Mouse (Mus musculus) small intestine, adult 2 months (tissue): Measurements from ENCODE around the gene Rpl19. TPM values are rescaled to one million over a fixed set of nuclear protein-coding genes. Genes with fewer than 3 reads are reported as not detected.

Experiments used
- H3K27ac ChIP-seq: fragments of 200-500 bp; 2 replicates; pipeline ENCODE4 v1.5.1; 2012; ENCODE audit warnings: low read depth, low read length, control low read depth, inconsistent platforms; ENCODE audit not compliant: insufficient read depth
- H3K27me3 ChIP-seq: fragments of 200-500 bp; 2 replicates; pipeline ENCODE4 v1.6.1; 2012; ENCODE audit warnings: mild to moderate bottlenecking, moderate library complexity, low read length, inconsistent platforms; ENCODE audit not compliant: control insufficient read depth, insufficient read depth
- H3K36me3 ChIP-seq: fragments of 200-500 bp; 2 replicates; pipeline ENCODE4 v1.6.1; 2012; ENCODE audit warnings: mild to moderate bottlenecking, low read length, control low read depth, inconsistent platforms; ENCODE audit not compliant: control insufficient read depth, insufficient read depth
- H3K4me1 ChIP-seq: fragments of 200-500 bp; 2 replicates; pipeline ENCODE4 v1.6.1; 2012; ENCODE audit warnings: low read length, inconsistent platforms, mixed read lengths; ENCODE audit not compliant: control insufficient read depth, insufficient read depth, insufficient read length
- H3K4me3 ChIP-seq: fragments of 200-500 bp; 2 replicates; pipeline ENCODE4 v1.5.1; 2012; ENCODE audit warnings: low read depth, mild to moderate bottlenecking, control low read depth, inconsistent platforms, low read length, moderate library complexity
- CTCF ChIP-seq: fragments of 200-500 bp; IDR thresholded peaks from 2 replicates; pipeline ENCODE4 v1.5.1; 2012; ENCODE audit warnings: low read depth, mild to moderate bottlenecking, control low read depth, inconsistent platforms, low read length, moderate library complexity, mixed read lengths; ENCODE audit not compliant: insufficient replicate concordance, insufficient read length; ENCODE audit errors: extremely low read depth
- POLR2A ChIP-seq: fragments of 200-500 bp; IDR thresholded peaks from 2 replicates; pipeline ENCODE4 v1.6.1; 2012; ENCODE audit warnings: low read depth, mild to moderate bottlenecking, control low read depth, inconsistent platforms, low read length, moderate library complexity
- WGBS: fragments of 180-500 bp; shearing (Covaris S2); methylation state at CpG from one replicate; pipeline ENCODE4 v1.1.7; 2018; 5-methylcytosine and 5-hydroxymethylcytosine counted together
- polyA plus RNA-seq: library from polyadenylated mRNA; depleted of rRNA; stranded (reverse); fragments of >200 nt; gene quantifications from 2 replicates; pipeline ENCODE4 v1.2.3, GENCODE M21; 2012

Gene Rpl19
- polyA plus RNA-seq, 1 experiment: 501 TPM

- no peak for TF ChIP-seq CTCF
- no peak for TF ChIP-seq POLR2A
- Histone ChIP-seq H3K4me1 (0 out of 2 replicates have a peak, but pooled peaks cover 3% of the 10 kb centered on the region), H3K27ac (no peak overlapping the region), H3K36me3 (no peaks in the 10 kb centered on the region), H3K4me3 (no peak overlapping the region), H3K27me3 (peaks cover 12% of the 10 kb centered on the region)
- 75% methylated on average over 1 of the region's 1 CpGs for WGBS
Measured at GRCm38 (mm10) chr11:97983983-97984382, 42.5 kb upstream of the Rpl19 start.

GRCm38 (mm10) chr11:97985727-97986677, 40.5 kb upstream of the Rpl19 start, which contains the start of gene Plxdc1:
Gene Plxdc1 (minus strand): TSS chr11:97986444.
- H3K27ac ChIP-seq: no peak within 1 kb of the TSS
- 4% methylated on average over 61 of the region's 74 CpGs for WGBS
- TF ChIP-seq CTCF (no peak), POLR2A (no peak)

GRCm38 (mm10) chr11:97986738-97987465, 39.6 kb upstream of the Rpl19 start:
- H3K4me3 ChIP-seq: peak overlapping the region; percentile 77
- no peaks in the 10 kb centered on the region for H3K4me1 ChIP-seq
- 25% methylated on average over 17 of the region's 17 CpGs for WGBS

More at GRCm38 (mm10) chr11:97985727-97986677, 40.5 kb upstream of the Rpl19 start, which contains the start of gene Plxdc1:
- Histone ChIP-seq H3K27me3 (peaks cover 12% of the 10 kb centered on the region), H3K4me1 (no peaks in the 10 kb centered on the region), H3K4me3 (peak within 1 kb of the TSS; percentile 77), H3K36me3 (no peaks in the 10 kb centered on the region)

GRCm38 (mm10) chr11:97987551-97988526, 38.7 kb upstream of the Rpl19 start:
- Histone ChIP-seq H3K4me1 (no peaks in the 10 kb centered on the region), H3K4me3 (peak overlapping the region; percentile 85), H3K27me3 (peaks cover 12% of the 10 kb centered on the region), H3K36me3 (no peaks in the 10 kb centered on the region), H3K27ac (peak overlapping the region; percentile 86)
- TF ChIP-seq POLR2A (peak; percentile 39; the same call in 1 of the 2 replicates), CTCF (peak; percentile 77)
- WGBS: under 1% methylated on average over 42 of the region's 42 CpGs

More at GRCm38 (mm10) chr11:97986738-97987465, 39.6 kb upstream of the Rpl19 start:
- H3K36me3 ChIP-seq: no peaks in the 10 kb centered on the region
- peaks cover 12% of the 10 kb centered on the region for H3K27me3 ChIP-seq
- no peak overlapping the region for H3K27ac ChIP-seq
- TF ChIP-seq POLR2A: no peak
- TF ChIP-seq CTCF: no peak

GRCm38 (mm10) chr11:97988530-97989096, 37.9 kb upstream of the Rpl19 start:
- peak overlapping the region; percentile 86 for H3K27ac ChIP-seq
- peak overlapping the region; percentile 85 for H3K4me3 ChIP-seq
- TF ChIP-seq POLR2A: no peak
- TF ChIP-seq CTCF: peak; percentile 11; the same call in 1 of the 2 replicates
- no peaks in the 10 kb centered on the region for H3K36me3 ChIP-seq
- WGBS: 0% methylated on average over 26 of the region's 26 CpGs
- peaks cover 12% of the 10 kb centered on the region for H3K27me3 ChIP-seq
- H3K4me1 ChIP-seq: no peaks in the 10 kb centered on the region
